Mouse (Mus musculus): ENCODE results near the gene Mrm2. TPM values are rescaled to one million over a fixed set of nuclear protein-coding genes. Genes with fewer than 3 reads are reported as not detected.

Gene Mrm2
- polyA plus RNA-seq, 1 experiment from 2014 or later, result 20.3 TPM

Other genes starting within 250 kb of the Mrm2 start
- gene Mad1l1, start 10.3 kb downstream of the Mrm2 start, polyA plus RNA-seq (2014; fragmentation: Nextera tagmentation; extraction: Ambion mirVana), result 29.8 and 30.3 TPM in 2 replicates
- gene Nudt1, start 10.2 kb downstream of the Mrm2 start, polyA plus RNA-seq (2014; fragmentation: Nextera tagmentation; extraction: Ambion mirVana), result 16.5 and 18.8 TPM in 2 replicates
- gene Snx8, start 57.4 kb upstream of the Mrm2 start, polyA plus RNA-seq (2014; fragmentation: Nextera tagmentation; extraction: Ambion mirVana), result 13.4 and 19.4 TPM in 2 replicates
- gene Eif3b, start 87.4 kb upstream of the Mrm2 start, polyA plus RNA-seq (2014; fragmentation: Nextera tagmentation; extraction: Ambion mirVana), result 77.8 and 90.6 TPM in 2 replicates
- not detected in 2 replicates for gene Gm4869, start 113.7 kb upstream of the Mrm2 start, polyA plus RNA-seq (2014; fragmentation: Nextera tagmentation; extraction: Ambion mirVana)
- 14.8 and 16.2 TPM in 2 replicates for gene Chst12, start 173.7 kb upstream of the Mrm2 start, polyA plus RNA-seq (2014; fragmentation: Nextera tagmentation; extraction: Ambion mirVana)
- gene Grifin, start 233.2 kb upstream of the Mrm2 start, polyA plus RNA-seq (2014; fragmentation: Nextera tagmentation; extraction: Ambion mirVana), result not detected in 2 replicates

Data from midbrain, embryonic 14.5 days (tissue).